Mouse (Mus musculus): Measurements from ENCODE around the gene Igdcc4. TPM values are rescaled to one million over a fixed set of nuclear protein-coding genes. Genes with fewer than 3 reads are reported as not detected.

The Igdcc4 gene
- polyA plus RNA-seq, 1 experiment from 2014 or later, result 11.7 TPM

Other genes starting within 250 kb of the Igdcc4 start
- gene Slc24a1, start 149.9 kb upstream of the Igdcc4 start, polyA plus RNA-seq (2016; fragmentation: Nextera tagmentation; extraction: Ambion mirVana), result 0.04 TPM in 1 of 2 replicates, not detected in the other
- gene Ints14, start 140.6 kb upstream of the Igdcc4 start, polyA plus RNA-seq (2016; fragmentation: Nextera tagmentation; extraction: Ambion mirVana), result 55.1 and 61.6 TPM in 2 replicates
- gene Hacd3, start 79.8 kb upstream of the Igdcc4 start, polyA plus RNA-seq (2016; fragmentation: Nextera tagmentation; extraction: Ambion mirVana), result 165 and 166 TPM in 2 replicates
- 48.9 and 53.5 TPM in 2 replicates for gene Dpp8, start 69.1 kb upstream of the Igdcc4 start, polyA plus RNA-seq (2016; fragmentation: Nextera tagmentation; extraction: Ambion mirVana)
- 32.6 and 36.4 TPM in 2 replicates for gene Igdcc3, start 39.7 kb downstream of the Igdcc4 start, polyA plus RNA-seq (2016; fragmentation: Nextera tagmentation; extraction: Ambion mirVana)
- gene Parp16, start 93.9 kb downstream of the Igdcc4 start, polyA plus RNA-seq (2016; fragmentation: Nextera tagmentation; extraction: Ambion mirVana), result 5.4 and 5.7 TPM in 2 replicates
- gene Cilp, start 163.7 kb downstream of the Igdcc4 start, polyA plus RNA-seq (2016; fragmentation: Nextera tagmentation; extraction: Ambion mirVana), result 0.33 and 0.47 TPM in 2 replicates
- gene Clpx, start 192.8 kb downstream of the Igdcc4 start, polyA plus RNA-seq (2016; fragmentation: Nextera tagmentation; extraction: Ambion mirVana), result 41.9 and 46.2 TPM in 2 replicates
- 14.6 and 15.4 TPM in 2 replicates for gene Pdcd7, start 244.6 kb downstream of the Igdcc4 start, polyA plus RNA-seq (2016; fragmentation: Nextera tagmentation; extraction: Ambion mirVana)